Mouse (Mus musculus): Measurements from ENCODE around the gene Stard7. TPM values are rescaled to one million over a fixed set of nuclear protein-coding genes. Genes with fewer than 3 reads are reported as not detected.

Stard7 gene
- polyA plus RNA-seq, 1 experiment, result 45.7 TPM

- Histone ChIP-seq H3K4me1 (ENCODE audit: control insufficient read depth, insufficient read depth, low read length) (peaks cover 3% of the 10 kb centered on the region), H3K36me3 (ENCODE audit: control insufficient read depth, insufficient read depth, low read length, poor library complexity, severe bottlenecking) (0 out of 2 replicates have a peak, but pooled peaks cover 2% of the 10 kb centered on the region), H3K9me3 (replicated peaks; ENCODE audit: control insufficient read depth, insufficient read depth, low read length, poor library complexity, severe bottlenecking) (no peaks in the 10 kb centered on the region), H3K27me3 (ENCODE audit: control insufficient read depth, insufficient read depth, low read length, poor library complexity, severe bottlenecking) (no peaks in the 10 kb centered on the region), H3K4me3 (ENCODE audit: low read depth, low read length) (no peak overlapping the region), H3K9ac (ENCODE audit: low read depth, poor library complexity, severe bottlenecking) (no peak overlapping the region), H3K27ac (ENCODE audit: insufficient read depth, low read length) (no peak overlapping the region)
- TF ChIP-seq EP300 (IDR thresholded peaks at IDR 0.05; ENCODE audit: insufficient read depth, low read depth, low read length), result no peak
- no peak for TF ChIP-seq POLR2A (IDR thresholded peaks at IDR 0.05; ENCODE audit: insufficient read depth, low read length)
Measured at GRCm38 (mm10) chr2:127254604-127255134, 15.3 kb upstream of the Stard7 start.

- no peak for TF ChIP-seq CTCF (IDR thresholded peaks at IDR 0.05; ENCODE audit: low read depth, low read length)
- no peak for TF ChIP-seq POLR2A (IDR thresholded peaks at IDR 0.05; ENCODE audit: insufficient read depth, low read length)
- no peak for TF ChIP-seq EP300 (IDR thresholded peaks at IDR 0.05; ENCODE audit: insufficient read depth, low read depth, low read length)
- H3K27ac ChIP-seq (ENCODE audit: insufficient read depth, low read length), result no peak overlapping the region
- peaks cover 3% of the 10 kb centered on the region for H3K4me1 ChIP-seq (ENCODE audit: control insufficient read depth, insufficient read depth, low read length)
- H3K9me3 ChIP-seq (replicated peaks; ENCODE audit: control insufficient read depth, insufficient read depth, low read length, poor library complexity, severe bottlenecking), result no peaks in the 10 kb centered on the region
- no peaks in the 10 kb centered on the region for H3K27me3 ChIP-seq (ENCODE audit: control insufficient read depth, insufficient read depth, low read length, poor library complexity, severe bottlenecking)
- no peak overlapping the region for H3K9ac ChIP-seq (ENCODE audit: low read depth, poor library complexity, severe bottlenecking)
- H3K36me3 ChIP-seq (ENCODE audit: control insufficient read depth, insufficient read depth, low read length, poor library complexity, severe bottlenecking), result 0 out of 2 replicates have a peak, but pooled peaks cover 2% of the 10 kb centered on the region
- H3K4me3 ChIP-seq (ENCODE audit: low read depth, low read length), result no peak overlapping the region
Measured at GRCm38 (mm10) chr2:127255294-127255693, 14.7 kb upstream of the Stard7 start.

- H3K36me3 ChIP-seq (ENCODE audit: control insufficient read depth, insufficient read depth, low read length, poor library complexity, severe bottlenecking), result 0 out of 2 replicates have a peak, but pooled peaks cover 2% of the 10 kb centered on the region
- TF ChIP-seq CTCF (IDR thresholded peaks at IDR 0.05; ENCODE audit: low read depth, low read length), result no peak
- TF ChIP-seq EP300 (IDR thresholded peaks at IDR 0.05; ENCODE audit: insufficient read depth, low read depth, low read length), result no peak
- TF ChIP-seq POLR2A (IDR thresholded peaks at IDR 0.05; ENCODE audit: insufficient read depth, low read length), result no peak
- H3K4me1 ChIP-seq (ENCODE audit: control insufficient read depth, insufficient read depth, low read length), result no peaks in the 10 kb centered on the region
- no peak overlapping the region for H3K27ac ChIP-seq (ENCODE audit: insufficient read depth, low read length)
- no peak overlapping the region for H3K4me3 ChIP-seq (ENCODE audit: low read depth, low read length)
- no peak overlapping the region for H3K9ac ChIP-seq (ENCODE audit: low read depth, poor library complexity, severe bottlenecking)
- no peaks in the 10 kb centered on the region for H3K9me3 ChIP-seq (replicated peaks; ENCODE audit: control insufficient read depth, insufficient read depth, low read length, poor library complexity, severe bottlenecking)
- no peaks in the 10 kb centered on the region for H3K27me3 ChIP-seq (ENCODE audit: control insufficient read depth, insufficient read depth, low read length, poor library complexity, severe bottlenecking)
Measured at GRCm38 (mm10) chr2:127259340-127259739, 10.7 kb upstream of the Stard7 start.

- H3K9ac ChIP-seq (ENCODE audit: low read depth, poor library complexity, severe bottlenecking), result no peak overlapping the region
- no peak overlapping the region for H3K4me3 ChIP-seq (ENCODE audit: low read depth, low read length)
- TF ChIP-seq EP300 (IDR thresholded peaks at IDR 0.05; ENCODE audit: insufficient read depth, low read depth, low read length) (no peak), CTCF (IDR thresholded peaks at IDR 0.05; ENCODE audit: low read depth, low read length) (no peak), POLR2A (IDR thresholded peaks at IDR 0.05; ENCODE audit: insufficient read depth, low read length) (no peak)
- H3K27me3 ChIP-seq (ENCODE audit: control insufficient read depth, insufficient read depth, low read length, poor library complexity, severe bottlenecking), result no peaks in the 10 kb centered on the region
- no peak overlapping the region for H3K27ac ChIP-seq (ENCODE audit: insufficient read depth, low read length)
- no peaks in the 10 kb centered on the region for H3K4me1 ChIP-seq (ENCODE audit: control insufficient read depth, insufficient read depth, low read length)
- no peaks in the 10 kb centered on the region for H3K36me3 ChIP-seq (ENCODE audit: control insufficient read depth, insufficient read depth, low read length, poor library complexity, severe bottlenecking)
- H3K9me3 ChIP-seq (replicated peaks; ENCODE audit: control insufficient read depth, insufficient read depth, low read length, poor library complexity, severe bottlenecking), result no peaks in the 10 kb centered on the region
Measured at GRCm38 (mm10) chr2:127262480-127262879, 7.5 kb upstream of the Stard7 start.

GRCm38 (mm10) chr2:127267854-127268253 lies 2.2 kb upstream of the Stard7 start:
- Histone ChIP-seq H3K27ac (ENCODE audit: insufficient read depth, low read length) (no peak overlapping the region), H3K9me3 (replicated peaks; ENCODE audit: control insufficient read depth, insufficient read depth, low read length, poor library complexity, severe bottlenecking) (no peaks in the 10 kb centered on the region), H3K4me3 (ENCODE audit: low read depth, low read length) (no peak overlapping the region), H3K27me3 (ENCODE audit: control insufficient read depth, insufficient read depth, low read length, poor library complexity, severe bottlenecking) (no peaks in the 10 kb centered on the region), H3K36me3 (ENCODE audit: control insufficient read depth, insufficient read depth, low read length, poor library complexity, severe bottlenecking) (no peaks in the 10 kb centered on the region), H3K9ac (ENCODE audit: low read depth, poor library complexity, severe bottlenecking) (no peak overlapping the region), H3K4me1 (ENCODE audit: control insufficient read depth, insufficient read depth, low read length) (no peaks in the 10 kb centered on the region)
- TF ChIP-seq POLR2A (IDR thresholded peaks at IDR 0.05; ENCODE audit: insufficient read depth, low read length), result no peak
- TF ChIP-seq EP300 (IDR thresholded peaks at IDR 0.05; ENCODE audit: insufficient read depth, low read depth, low read length), result no peak
- TF ChIP-seq CTCF (IDR thresholded peaks at IDR 0.05; ENCODE audit: low read depth, low read length), result no peak

GRCm38 (mm10) chr2:127270300-127271041 lies 453 bp downstream of the Stard7 start:
- Histone ChIP-seq H3K4me1 (ENCODE audit: control insufficient read depth, insufficient read depth, low read length) (no peaks in the 10 kb centered on the region), H3K4me3 (ENCODE audit: low read depth, low read length) (peak overlapping the region; percentile 89), H3K9ac (ENCODE audit: low read depth, poor library complexity, severe bottlenecking) (peak overlapping the region; percentile 93), H3K27ac (ENCODE audit: insufficient read depth, low read length) (peak overlapping the region; percentile 39; the same call in 1 of the 2 replicates), H3K9me3 (replicated peaks; ENCODE audit: control insufficient read depth, insufficient read depth, low read length, poor library complexity, severe bottlenecking) (no peaks in the 10 kb centered on the region), H3K27me3 (ENCODE audit: control insufficient read depth, insufficient read depth, low read length, poor library complexity, severe bottlenecking) (no peaks in the 10 kb centered on the region), H3K36me3 (ENCODE audit: control insufficient read depth, insufficient read depth, low read length, poor library complexity, severe bottlenecking) (no peaks in the 10 kb centered on the region)
- TF ChIP-seq CTCF (IDR thresholded peaks at IDR 0.05; ENCODE audit: low read depth, low read length) (no peak), EP300 (IDR thresholded peaks at IDR 0.05; ENCODE audit: insufficient read depth, low read depth, low read length) (no peak), POLR2A (IDR thresholded peaks at IDR 0.05; ENCODE audit: insufficient read depth, low read length) (no peak)
